Mouse (Mus musculus) CH12.LX (cell line): Measurements from ENCODE around the gene Slamf8. TPM values are rescaled to one million over a fixed set of nuclear protein-coding genes. Genes with fewer than 3 reads are reported as not detected.

Experiments
- DNase-seq: peaks from one replicate; pipeline ENCODE4 v3.0.0-alpha.2; 2013; ENCODE audit errors: extremely low read depth
- H3K27ac ChIP-seq: 2 replicates; pipeline ENCODE4 v1.5.1; 2012; ENCODE audit warnings: low read depth, mild to moderate bottlenecking, control low read depth, moderate library complexity; ENCODE audit not compliant: insufficient read depth
- H3K27me3 ChIP-seq: replicated peaks from 2 replicates; pipeline ENCODE3; 2012; ENCODE audit warnings: inconsistent platforms
- H3K36me3 ChIP-seq, 2 experiments: replicated peaks in 1 of 2; 2 replicates each; pipeline versions ENCODE3 to v1.6.1; 2012; ENCODE audit warnings: inconsistent platforms in 1 of 2, low read length in 1 of 2, mild to moderate bottlenecking in 1 of 2, mixed read lengths in 1 of 2, moderate library complexity in 1 of 2; ENCODE audit not compliant: control insufficient read depth in 1 of 2, insufficient read depth in 1 of 2
- H3K4me1 ChIP-seq, 2 experiments: 2 replicates each; pipeline ENCODE4 v1.6.1; 2012; ENCODE audit warnings: inconsistent platforms in 1 of 2, moderate library complexity in 1 of 2; ENCODE audit not compliant: insufficient read depth in 2 of 2, control insufficient read depth in 1 of 2
- H3K4me2 ChIP-seq: 2 replicates; pipeline ENCODE4 v1.6.1; 2012; ENCODE audit warnings: low read depth, mild to moderate bottlenecking, control low read depth; ENCODE audit not compliant: poor library complexity, insufficient read depth, severe bottlenecking
- H3K4me3 ChIP-seq, 3 experiments: fragments of 150-350 bp in 1 of 3; sonication (generic) in 1 of 3; replicated peaks in 1 of 3; 2 replicates each; pipeline versions ENCODE3 to v1.5.1; 2011 to 2012; ENCODE audit warnings: low read depth in 2 of 3, low read length in 2 of 3, mild to moderate bottlenecking in 2 of 3, moderate library complexity in 2 of 3, control low read depth in 1 of 3, improper control_type of control experiment in 1 of 3, inconsistent platforms in 1 of 3, mixed read lengths in 1 of 3; ENCODE audit not compliant: poor library complexity in 1 of 3
- H3K79me2 ChIP-seq: replicated peaks from 2 replicates; pipeline ENCODE4 v1.6.1; 2012; ENCODE audit warnings: mild to moderate bottlenecking, moderate library complexity; ENCODE audit not compliant: control insufficient read depth, poor library complexity, insufficient read depth, severe bottlenecking; ENCODE audit errors: extremely low read depth
- H3K9ac ChIP-seq: 2 replicates; pipeline ENCODE4 v1.6.1; 2012; ENCODE audit warnings: low read depth, mild to moderate bottlenecking, control low read depth, moderate library complexity; ENCODE audit not compliant: insufficient read depth
- H3K9me3 ChIP-seq: replicated peaks from 2 replicates; pipeline ENCODE3; 2012; ENCODE audit warnings: low read length, inconsistent platforms, mixed read lengths
- BHLHE40 ChIP-seq: IDR thresholded peaks from 2 replicates; pipeline ENCODE4 v1.6.1; 2011; ENCODE audit warnings: mild to moderate bottlenecking, low read depth, low read length, improper control_type of control experiment
- CHD1 ChIP-seq: IDR thresholded peaks from 2 replicates; pipeline ENCODE4 v1.6.1; 2012; ENCODE audit warnings: low read depth, low read length, improper control_type of control experiment, inconsistent platforms
- CHD2 ChIP-seq: IDR thresholded peaks from 2 replicates; pipeline ENCODE4 v1.6.1; 2011; ENCODE audit warnings: low read length, improper control_type of control experiment
- CTCF ChIP-seq, 2 experiments: IDR thresholded peaks in 1 of 2; conservative IDR thresholded peaks in 1 of 2; 2 replicates each; pipeline ENCODE4 v1.5.1; 2011 to 2012; ENCODE audit warnings: low read depth in 2 of 2, low read length in 2 of 2, improper control_type of control experiment in 1 of 2, inconsistent platforms in 1 of 2, mild to moderate bottlenecking in 1 of 2, moderate library complexity in 1 of 2
- ELF1 ChIP-seq: IDR thresholded peaks from 2 replicates; pipeline ENCODE4 v1.6.1; 2014; ENCODE audit warnings: low read depth, mild to moderate bottlenecking, inconsistent platforms, low read length, improper control_type of control experiment
- EP300 ChIP-seq: IDR thresholded peaks from 2 replicates; pipeline ENCODE4 v1.6.1; 2011; ENCODE audit warnings: low read length, improper control_type of control experiment
- ETS1 ChIP-seq: conservative IDR thresholded peaks from 2 replicates; pipeline ENCODE4 v1.6.1; 2012; ENCODE audit warnings: low read depth, mild to moderate bottlenecking, inconsistent platforms, low read length, improper control_type of control experiment, moderate library complexity
- GABPA ChIP-seq: IDR thresholded peaks from 2 replicates; pipeline ENCODE4 v1.6.1; 2012; ENCODE audit warnings: low read depth, low read length, improper control_type of control experiment, inconsistent platforms; ENCODE audit not compliant: insufficient replicate concordance
- HCFC1 ChIP-seq: IDR thresholded peaks from 2 replicates; pipeline ENCODE4 v1.6.1; 2012; ENCODE audit warnings: low read depth, mild to moderate bottlenecking, inconsistent platforms, low read length, improper control_type of control experiment
- IRF4 ChIP-seq: IDR thresholded peaks from 2 replicates; pipeline ENCODE4 v1.6.1; 2014; ENCODE audit warnings: low read depth, mild to moderate bottlenecking, inconsistent platforms, low read length, improper control_type of control experiment
- JUN ChIP-seq: IDR thresholded peaks from 2 replicates; pipeline ENCODE4 v1.6.1; 2011; ENCODE audit warnings: low read depth, mild to moderate bottlenecking, low read length, improper control_type of control experiment, moderate library complexity; ENCODE audit not compliant: insufficient read depth
- KAT2A ChIP-seq: IDR thresholded peaks from 2 replicates; pipeline ENCODE4 v1.6.1; 2012; ENCODE audit warnings: low read length, improper control_type of control experiment, inconsistent platforms; ENCODE audit not compliant: insufficient replicate concordance
- MAFK ChIP-seq: IDR thresholded peaks from 2 replicates; pipeline ENCODE4 v1.6.1; 2011; ENCODE audit warnings: low read length, improper control_type of control experiment; ENCODE audit not compliant: insufficient replicate concordance
- MAX ChIP-seq: IDR thresholded peaks from 2 replicates; pipeline ENCODE4 v1.6.1; 2011; ENCODE audit warnings: low read length, improper control_type of control experiment
- MAZ ChIP-seq: IDR thresholded peaks from 2 replicates; pipeline ENCODE4 v1.6.1; 2012; ENCODE audit warnings: low read depth, mild to moderate bottlenecking, inconsistent platforms, low read length, improper control_type of control experiment, moderate library complexity
- MXI1 ChIP-seq: IDR thresholded peaks from 2 replicates; pipeline ENCODE4 v1.6.1; 2011; ENCODE audit warnings: mild to moderate bottlenecking, low read depth, low read length, improper control_type of control experiment
- MYC ChIP-seq: IDR thresholded peaks from 2 replicates; pipeline ENCODE4 v1.6.1; 2011; ENCODE audit warnings: low read depth, mild to moderate bottlenecking, improper control_type of control experiment, low read length
- NELFE ChIP-seq: IDR thresholded peaks from 2 replicates; pipeline ENCODE4 v1.6.1; 2011; ENCODE audit warnings: low read depth, low read length, improper control_type of control experiment
- NRF1 ChIP-seq: IDR thresholded peaks from 2 replicates; pipeline ENCODE4 v1.6.1; 2014; ENCODE audit warnings: low read depth, mild to moderate bottlenecking, inconsistent platforms, low read length, improper control_type of control experiment, moderate library complexity
- PAX5 ChIP-seq: IDR thresholded peaks from 2 replicates; pipeline ENCODE4 v1.6.1; 2012; ENCODE audit warnings: low read length, inconsistent platforms, mixed read lengths
- POLR2A ChIP-seq: IDR thresholded peaks from 2 replicates; pipeline ENCODE4 v1.6.1; 2011; ENCODE audit warnings: low read depth, mild to moderate bottlenecking, improper control_type of control experiment, low read length
- RAD21 ChIP-seq: IDR thresholded peaks from 2 replicates; pipeline ENCODE4 v1.6.1; 2011; ENCODE audit warnings: low read depth, mild to moderate bottlenecking, low read length, improper control_type of control experiment, moderate library complexity
- SIN3A ChIP-seq: IDR thresholded peaks from 2 replicates; pipeline ENCODE4 v1.6.1; 2012; ENCODE audit warnings: low read length, improper control_type of control experiment, inconsistent platforms
- TBP ChIP-seq: conservative IDR thresholded peaks from 2 replicates; pipeline ENCODE4 v1.6.1; 2011; ENCODE audit warnings: low read depth, low read length, improper control_type of control experiment
- TCF12 ChIP-seq: IDR thresholded peaks from 2 replicates; pipeline ENCODE4 v1.6.1; 2014; ENCODE audit warnings: low read depth, mild to moderate bottlenecking, inconsistent platforms, low read length, improper control_type of control experiment
- UBTF ChIP-seq: IDR thresholded peaks from 2 replicates; pipeline ENCODE4 v1.6.1; 2012; ENCODE audit warnings: low read depth, mild to moderate bottlenecking, inconsistent platforms, low read length, improper control_type of control experiment, moderate library complexity
- USF1 ChIP-seq: IDR thresholded peaks from 2 replicates; pipeline ENCODE4 v1.6.1; 2014; ENCODE audit warnings: low read depth, mild to moderate bottlenecking, inconsistent platforms, low read length, improper control_type of control experiment
- ZC3H11A ChIP-seq: IDR thresholded peaks from 2 replicates; pipeline ENCODE4 v1.6.1; 2012; ENCODE audit warnings: low read depth, mild to moderate bottlenecking, inconsistent platforms, low read length, improper control_type of control experiment
- ZKSCAN1 ChIP-seq: IDR thresholded peaks from 2 replicates; pipeline ENCODE4 v1.6.1; 2012; ENCODE audit warnings: low read depth, inconsistent platforms, low read length, improper control_type of control experiment, borderline replicate concordance
- ZMIZ1 ChIP-seq: IDR thresholded peaks from 2 replicates; pipeline ENCODE4 v1.6.1; 2012; ENCODE audit warnings: low read depth, mild to moderate bottlenecking, inconsistent platforms, low read length, improper control_type of control experiment
- dilution Hi-C: fragments of 300-500 bp; cut with MboI; formaldehyde crosslinking; loops from 2 replicates; pipeline ENCODE4 v1.14.3; 2020; ENCODE audit warnings: low sequenced_read_pairs; ENCODE audit not compliant: extremely low pct_unique_long_range_greater_than_20kb, extremely low pct_ligation_motif_present
- in situ Hi-C: fragments of 300-500 bp; cut with MboI; formaldehyde crosslinking; loops from 3 replicates; pipeline ENCODE4 v1.14.3; 2019; ENCODE audit warnings: low sequenced_read_pairs, low pct_ligation_motif_present, low pct_unique_long_range_greater_than_20kb, mixed read lengths
- polyA plus RNA-seq: library from polyadenylated mRNA; unstranded; fragments of >175 nt; gene quantifications from 2 replicates; pipeline ENCODE4 v1.2.1, GENCODE M21; 2012; ENCODE audit warnings: low read depth; ENCODE audit not compliant: insufficient read length
- total RNA-seq, 2 experiments: library from RNA; depleted of rRNA; stranded (reverse); fragments of 300-350 nt in 1 of 2; fragments of >200 nt in 1 of 2; gene quantifications; 2 replicates each; pipeline ENCODE4 v1.2.3; 2012 to 2014

The Slamf8 gene
- total and polyA plus RNA-seq, 3 experiments: 0.30 to 1.8 (median 1.1) TPM

DNA sequence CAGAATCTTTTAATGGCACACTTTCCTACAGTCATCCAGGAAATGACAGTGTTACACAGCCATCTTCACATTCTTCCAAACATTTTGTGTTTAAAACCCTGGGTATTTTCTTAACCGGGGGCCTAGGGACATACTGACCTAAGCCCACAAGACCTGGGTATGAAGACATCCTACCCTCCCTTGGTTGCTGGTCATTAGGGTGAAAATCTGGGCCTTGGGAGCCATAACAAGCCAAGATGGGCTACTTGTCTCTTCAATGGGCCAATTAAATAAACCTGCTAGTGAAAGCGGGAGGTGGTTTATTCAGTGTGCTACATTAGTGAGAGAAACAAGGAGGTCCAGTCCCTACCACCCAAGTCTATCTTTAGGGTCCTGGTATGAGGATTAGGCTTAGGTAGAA is 43.8 kb upstream of the Slamf8 start:
- Histone ChIP-seq H3K4me1 (no peaks in the 10 kb centered on the region), H3K9ac (no peak overlapping the region), H3K27me3 (no peaks in the 10 kb centered on the region), H3K9me3 (peaks cover 3% of the 10 kb centered on the region)
- TF ChIP-seq TBP: no peak
- TF ChIP-seq SIN3A: no peak
- TF ChIP-seq EP300: no peak
- no peak for TF ChIP-seq ZMIZ1
- no peak for TF ChIP-seq MAX
- no peak for TF ChIP-seq BHLHE40
- TF ChIP-seq, all 38 proteins: peak for 0
- Histone ChIP-seq H3K27ac (no peak overlapping the region), H3K36me3 (no peaks in the 10 kb centered on the region), H3K79me2 (no peaks in the 10 kb centered on the region), H3K4me3 (no peak overlapping the region), H3K4me2 (no peak overlapping the region)
- dilution Hi-C loops (no loop called here), in situ Hi-C loops (loop anchor here (25.0 kb wide), 1 partner anchor 753 kb away; no protein-coding TSS in a partner anchor)
- DNase-seq: no peak

DNA sequence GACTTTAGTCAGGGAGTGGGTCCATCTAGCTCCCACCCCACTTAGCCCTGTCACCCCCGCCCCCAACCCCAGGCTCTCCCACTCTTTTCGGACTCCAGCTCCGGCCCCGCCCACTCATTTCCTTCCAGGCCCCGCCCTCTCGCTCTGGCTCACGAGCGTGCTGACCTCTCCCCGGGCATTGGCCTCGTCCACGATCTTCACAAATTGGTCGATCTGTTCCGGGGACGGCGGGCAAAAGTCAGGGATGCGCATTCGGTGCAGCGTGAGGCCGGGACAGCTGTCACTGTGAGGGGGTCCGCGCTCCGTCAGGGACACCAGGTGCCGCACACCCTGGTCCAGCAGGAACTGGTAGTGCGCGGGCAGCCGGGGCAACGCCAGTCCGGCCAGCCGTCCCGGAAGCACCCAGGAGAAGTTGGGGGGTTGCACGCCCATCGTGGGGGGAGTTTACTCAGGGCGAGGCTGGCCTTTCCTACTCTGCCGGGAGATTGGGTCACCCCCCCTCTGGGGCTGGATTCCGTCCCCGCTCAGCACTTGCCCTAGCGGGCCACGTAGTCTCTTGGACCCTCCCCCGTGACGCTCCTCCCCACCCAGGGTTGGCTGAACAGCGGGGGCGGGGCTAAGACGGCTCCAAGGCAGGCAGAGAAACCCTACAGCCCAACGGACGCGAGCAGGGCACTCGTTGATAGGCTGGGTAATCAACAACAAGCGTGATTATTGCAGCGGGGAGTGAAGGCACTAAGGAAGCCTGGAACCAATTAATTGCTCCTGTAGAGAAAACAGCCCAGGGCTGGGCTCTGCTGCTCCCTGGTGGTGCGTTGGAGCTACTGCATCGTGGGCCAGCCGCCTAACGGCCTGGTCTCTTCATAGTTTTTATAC is 42.3 kb upstream of the Slamf8 start, which contains the start of gene Dusp23:
TSS of gene Dusp23 (minus strand) at position 512 of the 876 bp plus-strand sequence.
- peak within 1 kb of the TSS; percentile 49 to 77 (median 75) for H3K4me3 ChIP-seq
- peak; percentile 97 for DNase-seq
- in situ Hi-C loops (loop anchor here (25.0 kb wide), 1 partner anchor 755 kb away; no protein-coding TSS in a partner anchor), dilution Hi-C loops (no loop called here)
- H3K4me1 ChIP-seq: no peaks in the 10 kb centered on the region
- peak within 1 kb of the TSS; percentile 34; the same call in 1 of the 2 replicates for H3K9ac ChIP-seq
- peaks cover 3% of the 10 kb centered on the region for H3K9me3 ChIP-seq
- peak within 1 kb of the TSS; percentile 70 for H3K4me2 ChIP-seq
- no peaks in the 10 kb centered on the region for H3K36me3 ChIP-seq
- H3K79me2 ChIP-seq: no peaks in the 10 kb centered on the region
- H3K27ac ChIP-seq: no peak within 1 kb of the TSS
- no peaks in the 10 kb centered on the region for H3K27me3 ChIP-seq
- TF ChIP-seq HCFC1: peak; percentile 36; the same call in 1 of the 2 replicates
- TF ChIP-seq NELFE: peak; percentile 52; the same call in 1 of the 2 replicates
- peak; percentile 24; the same call in 1 of the 2 replicates for TF ChIP-seq IRF4
- no peak for TF ChIP-seq CHD1
- TF ChIP-seq MAZ: no peak; the same call in none of the 2 replicates
- 0 out of 2 replicates have a peak, but pooled peaks have one; percentile 29 for TF ChIP-seq TCF12
- TF ChIP-seq POLR2A: no peak
- no peak; the same call in 1 of the 2 replicates for TF ChIP-seq NRF1
- no peak for TF ChIP-seq ZC3H11A
- TF ChIP-seq BHLHE40: peak; percentile 49
- no peak for TF ChIP-seq KAT2A
- TF ChIP-seq ZMIZ1: no peak
- TF ChIP-seq CTCF (conservative IDR thresholded peaks at IDR 0.05 in 1 of 2, IDR thresholded peaks at IDR 0.05 in 1 of 2; ENCODE audit: low read depth in 2 of 2, low read length in 2 of 2): peak; percentile 90 to 92
- peak; percentile 12; the same call in 1 of the 2 replicates for TF ChIP-seq MAX
- TF ChIP-seq JUN: no peak
- TF ChIP-seq SIN3A: no peak; the same call in 1 of the 2 replicates
- TF ChIP-seq ELF1: peak; percentile 57; the same call in 1 of the 2 replicates
- TF ChIP-seq MXI1: peak; percentile 56
- TF ChIP-seq USF1: no peak
- no peak for TF ChIP-seq ETS1
- TF ChIP-seq PAX5: no peak
- TF ChIP-seq CHD2: no peak
- peak; percentile 80 for TF ChIP-seq RAD21
- no peak for TF ChIP-seq MAFK
- TF ChIP-seq GABPA: no peak
- TF ChIP-seq TBP: no peak
- no peak for TF ChIP-seq UBTF
- TF ChIP-seq ZKSCAN1: no peak
- TF ChIP-seq MYC: no peak
